Mouse (Mus musculus): ENCODE data around the gene Lrtm1. TPM values are rescaled to one million over a fixed set of nuclear protein-coding genes. Genes with fewer than 3 reads are reported as not detected.

The Lrtm1 gene
- polyA plus RNA-seq, 1 experiment = 0.10 TPM

DNA sequence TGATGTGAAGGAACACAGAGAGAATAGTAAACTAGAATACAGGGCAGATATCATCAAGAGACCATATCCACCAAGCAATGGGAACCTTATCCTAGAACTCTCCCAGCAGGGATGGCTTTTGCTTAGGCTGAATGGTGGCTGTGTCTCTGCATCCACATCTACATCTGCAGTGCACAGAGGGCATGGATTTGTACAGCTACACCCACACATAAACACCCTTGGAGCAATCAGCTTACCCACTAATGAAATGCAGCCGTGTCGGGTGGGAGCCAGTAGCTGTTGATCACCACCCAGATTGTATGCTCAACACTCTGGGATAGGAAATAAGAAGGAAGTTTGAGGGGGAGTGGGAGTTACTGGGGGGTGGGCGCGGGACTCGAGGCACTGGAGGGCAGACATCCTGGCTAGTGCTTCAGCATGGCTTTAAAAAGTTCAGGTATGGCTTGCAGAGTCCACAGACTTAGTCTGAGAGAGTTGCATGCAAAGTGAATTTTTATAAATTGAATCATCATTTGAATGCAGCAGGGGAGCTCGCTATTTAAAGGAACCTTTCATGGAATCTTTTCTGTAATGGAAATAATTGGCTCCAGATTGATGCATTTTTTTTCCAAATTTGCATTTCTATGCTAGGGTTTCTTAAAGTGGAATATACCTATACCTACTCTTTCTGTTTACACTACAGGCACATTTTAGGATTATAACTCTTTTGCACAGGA, 10.5 kb downstream of the Lrtm1 start:
- H3K27ac ChIP-seq (ENCODE audit: insufficient read depth, low read length) = no peak overlapping the region
- H3K4me1 ChIP-seq (ENCODE audit: control insufficient read depth, insufficient read depth, low read length) = no peaks in the 10 kb centered on the region
- H3K4me3 ChIP-seq (ENCODE audit: low read depth, low read length) = no peak overlapping the region
- H3K27me3 ChIP-seq (ENCODE audit: control insufficient read depth, insufficient read depth, low read length, poor library complexity, severe bottlenecking) = no peaks in the 10 kb centered on the region
- H3K36me3 ChIP-seq (ENCODE audit: control insufficient read depth, insufficient read depth, low read length, poor library complexity, severe bottlenecking) = no peaks in the 10 kb centered on the region
- TF ChIP-seq POLR2A (IDR thresholded peaks at IDR 0.05; ENCODE audit: insufficient read depth, low read length) = no peak
- no peak overlapping the region for H3K9ac ChIP-seq (ENCODE audit: low read depth, poor library complexity, severe bottlenecking)
- H3K9me3 ChIP-seq (replicated peaks; ENCODE audit: control insufficient read depth, insufficient read depth, low read length, poor library complexity, severe bottlenecking) = no peaks in the 10 kb centered on the region

DNA sequence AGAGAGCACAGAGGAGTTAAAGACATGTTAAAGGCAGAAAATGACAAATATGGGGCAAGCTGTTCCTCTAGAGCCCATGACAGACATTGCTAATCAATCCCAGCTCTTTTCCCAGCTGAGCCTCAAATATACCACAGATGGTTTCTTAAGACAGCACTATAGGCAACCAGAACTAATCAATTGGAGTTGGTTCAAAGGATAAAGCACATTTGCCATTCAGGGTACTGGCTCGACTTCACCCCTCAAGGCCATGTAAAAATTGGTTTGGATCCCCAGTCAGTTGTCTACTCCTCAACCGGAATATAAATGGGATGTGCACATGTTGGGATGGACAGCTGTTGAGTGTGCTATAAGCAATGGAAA, 11.1 kb downstream of the Lrtm1 start:
- Histone ChIP-seq H3K9me3 (replicated peaks; ENCODE audit: control insufficient read depth, insufficient read depth, low read length, poor library complexity, severe bottlenecking) (no peaks in the 10 kb centered on the region), H3K27ac (ENCODE audit: insufficient read depth, low read length) (no peak overlapping the region), H3K9ac (ENCODE audit: low read depth, poor library complexity, severe bottlenecking) (no peak overlapping the region), H3K4me1 (ENCODE audit: control insufficient read depth, insufficient read depth, low read length) (no peaks in the 10 kb centered on the region), H3K4me3 (ENCODE audit: low read depth, low read length) (no peak overlapping the region), H3K27me3 (ENCODE audit: control insufficient read depth, insufficient read depth, low read length, poor library complexity, severe bottlenecking) (no peaks in the 10 kb centered on the region), H3K36me3 (ENCODE audit: control insufficient read depth, insufficient read depth, low read length, poor library complexity, severe bottlenecking) (no peaks in the 10 kb centered on the region)
- TF ChIP-seq CTCF (IDR thresholded peaks at IDR 0.05; ENCODE audit: low read depth, low read length) (no peak), EP300 (IDR thresholded peaks at IDR 0.05; ENCODE audit: insufficient read depth, low read depth, low read length) (no peak), POLR2A (IDR thresholded peaks at IDR 0.05; ENCODE audit: insufficient read depth, low read length) (no peak)

DNA sequence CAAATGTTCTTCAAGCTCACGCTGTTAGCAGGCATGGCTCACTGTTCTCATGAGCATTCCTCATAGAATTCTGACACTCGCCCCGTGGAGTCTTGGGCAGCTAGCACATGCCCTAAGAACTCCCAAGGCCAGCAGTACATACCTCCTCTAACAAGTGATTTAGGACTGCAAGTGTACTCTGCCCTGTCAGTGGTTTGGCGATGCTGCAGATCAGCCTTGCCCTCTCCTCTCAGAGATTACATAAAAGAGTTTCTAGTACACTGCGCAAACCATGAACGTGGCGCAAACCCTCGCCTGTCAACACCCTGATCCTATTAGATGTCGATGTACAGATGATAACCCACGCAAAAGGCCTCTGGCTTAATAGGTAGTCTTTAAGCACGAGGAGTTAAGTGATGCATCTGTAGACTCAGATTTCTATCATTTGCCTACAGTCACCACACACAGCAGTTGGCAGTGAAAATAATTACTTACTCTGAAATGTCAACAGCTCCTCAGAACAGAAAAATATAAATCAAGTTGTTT, 11.9 kb downstream of the Lrtm1 start:
- TF ChIP-seq EP300 (IDR thresholded peaks at IDR 0.05; ENCODE audit: insufficient read depth, low read depth, low read length) (no peak), CTCF (IDR thresholded peaks at IDR 0.05; ENCODE audit: low read depth, low read length) (no peak), POLR2A (IDR thresholded peaks at IDR 0.05; ENCODE audit: insufficient read depth, low read length) (no peak)
- no peaks in the 10 kb centered on the region for H3K9me3 ChIP-seq (replicated peaks; ENCODE audit: control insufficient read depth, insufficient read depth, low read length, poor library complexity, severe bottlenecking)

DNA sequence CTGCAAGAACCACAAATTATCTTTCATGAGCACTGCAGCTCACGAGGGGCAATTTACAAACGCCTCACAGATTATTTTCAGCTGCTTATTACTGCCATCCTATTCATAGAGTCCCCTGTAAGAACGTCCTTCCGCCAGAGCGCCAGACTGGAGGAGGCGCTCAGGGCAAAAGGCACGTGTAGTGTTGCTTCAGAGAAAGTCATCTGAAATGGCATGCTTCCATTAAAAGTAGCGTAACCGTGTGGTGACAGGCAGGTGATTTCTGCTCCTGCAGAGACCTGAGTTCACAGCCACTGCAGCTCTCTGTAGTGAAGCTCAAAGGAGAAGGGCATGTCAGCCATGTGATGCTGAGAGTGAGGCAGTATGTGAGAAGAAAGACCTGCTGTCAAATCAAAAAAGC, 12.5 kb downstream of the Lrtm1 start:
- Histone ChIP-seq H3K9me3 (replicated peaks; ENCODE audit: control insufficient read depth, insufficient read depth, low read length, poor library complexity, severe bottlenecking) (no peaks in the 10 kb centered on the region), H3K27me3 (ENCODE audit: control insufficient read depth, insufficient read depth, low read length, poor library complexity, severe bottlenecking) (no peaks in the 10 kb centered on the region), H3K4me1 (ENCODE audit: control insufficient read depth, insufficient read depth, low read length) (no peaks in the 10 kb centered on the region), H3K9ac (ENCODE audit: low read depth, poor library complexity, severe bottlenecking) (no peak overlapping the region), H3K27ac (ENCODE audit: insufficient read depth, low read length) (no peak overlapping the region), H3K36me3 (ENCODE audit: control insufficient read depth, insufficient read depth, low read length, poor library complexity, severe bottlenecking) (no peaks in the 10 kb centered on the region), H3K4me3 (ENCODE audit: low read depth, low read length) (no peak overlapping the region)
- TF ChIP-seq CTCF (IDR thresholded peaks at IDR 0.05; ENCODE audit: low read depth, low read length) = no peak
- no peak for TF ChIP-seq EP300 (IDR thresholded peaks at IDR 0.05; ENCODE audit: insufficient read depth, low read depth, low read length)
- TF ChIP-seq POLR2A (IDR thresholded peaks at IDR 0.05; ENCODE audit: insufficient read depth, low read length) = no peak

More for the DNA sequence above, 11.9 kb downstream of the Lrtm1 start:
- no peak overlapping the region for H3K9ac ChIP-seq (ENCODE audit: low read depth, poor library complexity, severe bottlenecking)
- H3K4me1 ChIP-seq (ENCODE audit: control insufficient read depth, insufficient read depth, low read length) = no peaks in the 10 kb centered on the region
- no peak overlapping the region for H3K4me3 ChIP-seq (ENCODE audit: low read depth, low read length)
- no peaks in the 10 kb centered on the region for H3K27me3 ChIP-seq (ENCODE audit: control insufficient read depth, insufficient read depth, low read length, poor library complexity, severe bottlenecking)
- no peak overlapping the region for H3K27ac ChIP-seq (ENCODE audit: insufficient read depth, low read length)
- no peaks in the 10 kb centered on the region for H3K36me3 ChIP-seq (ENCODE audit: control insufficient read depth, insufficient read depth, low read length, poor library complexity, severe bottlenecking)

DNA sequence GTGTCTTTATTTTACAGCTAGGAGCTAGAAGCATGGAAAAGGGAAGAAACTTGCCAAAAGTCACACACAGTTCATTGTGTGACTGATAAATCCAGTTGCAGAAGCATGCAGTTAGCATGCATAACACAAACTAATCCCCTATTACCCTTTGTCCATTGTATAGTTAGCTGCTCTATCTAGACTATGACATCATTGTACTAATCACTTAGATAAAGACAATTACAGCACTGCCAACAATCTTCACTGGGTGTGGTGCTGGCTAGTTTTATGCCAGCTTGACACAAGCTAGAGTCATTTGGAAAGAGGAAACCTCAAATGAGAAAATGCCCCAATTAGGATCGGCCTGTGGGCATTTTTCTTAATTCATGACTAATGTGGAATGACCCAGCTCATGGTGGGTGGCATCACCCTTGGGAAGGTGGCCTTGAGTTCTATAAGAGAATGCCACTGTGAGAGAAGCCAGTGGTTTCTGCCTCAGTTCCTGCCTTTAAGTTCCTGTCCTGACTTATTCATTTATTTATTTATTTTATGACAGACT, 13.9 kb downstream of the Lrtm1 start:
- no peak overlapping the region for H3K9ac ChIP-seq (ENCODE audit: low read depth, poor library complexity, severe bottlenecking)
- H3K27me3 ChIP-seq (ENCODE audit: control insufficient read depth, insufficient read depth, low read length, poor library complexity, severe bottlenecking) = no peaks in the 10 kb centered on the region
- H3K4me1 ChIP-seq (ENCODE audit: control insufficient read depth, insufficient read depth, low read length) = no peaks in the 10 kb centered on the region
- no peaks in the 10 kb centered on the region for H3K9me3 ChIP-seq (replicated peaks; ENCODE audit: control insufficient read depth, insufficient read depth, low read length, poor library complexity, severe bottlenecking)
- H3K27ac ChIP-seq (ENCODE audit: insufficient read depth, low read length) = no peak overlapping the region
- no peak for TF ChIP-seq EP300 (IDR thresholded peaks at IDR 0.05; ENCODE audit: insufficient read depth, low read depth, low read length)
- no peak for TF ChIP-seq CTCF (IDR thresholded peaks at IDR 0.05; ENCODE audit: low read depth, low read length)
- TF ChIP-seq POLR2A (IDR thresholded peaks at IDR 0.05; ENCODE audit: insufficient read depth, low read length) = no peak
- H3K36me3 ChIP-seq (ENCODE audit: control insufficient read depth, insufficient read depth, low read length, poor library complexity, severe bottlenecking) = no peaks in the 10 kb centered on the region
- no peak overlapping the region for H3K4me3 ChIP-seq (ENCODE audit: low read depth, low read length)

DNA sequence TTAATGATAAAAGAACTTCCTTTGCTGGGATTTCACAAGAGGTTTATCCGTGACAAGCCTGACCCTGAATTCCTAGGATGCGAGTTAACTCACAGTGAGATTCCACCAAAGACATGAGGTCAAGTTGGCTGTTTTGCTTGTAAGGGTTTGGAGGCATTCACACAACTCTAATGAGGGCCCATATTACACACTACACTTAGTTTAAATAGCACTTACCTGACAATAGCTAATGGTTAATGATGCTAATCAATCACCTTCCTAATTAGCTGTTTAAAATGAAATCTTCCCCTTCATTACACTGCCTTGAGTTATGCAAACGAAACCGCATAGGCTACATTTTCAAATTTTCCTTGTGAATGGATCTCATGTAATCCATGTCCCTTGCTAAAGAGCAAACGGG, 20.2 kb downstream of the Lrtm1 start:
- Histone ChIP-seq H3K27ac (ENCODE audit: insufficient read depth, low read length) (no peak overlapping the region), H3K9ac (ENCODE audit: low read depth, poor library complexity, severe bottlenecking) (no peak overlapping the region), H3K4me1 (ENCODE audit: control insufficient read depth, insufficient read depth, low read length) (no peaks in the 10 kb centered on the region), H3K9me3 (replicated peaks; ENCODE audit: control insufficient read depth, insufficient read depth, low read length, poor library complexity, severe bottlenecking) (no peaks in the 10 kb centered on the region), H3K27me3 (ENCODE audit: control insufficient read depth, insufficient read depth, low read length, poor library complexity, severe bottlenecking) (no peaks in the 10 kb centered on the region), H3K4me3 (ENCODE audit: low read depth, low read length) (no peak overlapping the region), H3K36me3 (ENCODE audit: control insufficient read depth, insufficient read depth, low read length, poor library complexity, severe bottlenecking) (no peaks in the 10 kb centered on the region)
- no peak for TF ChIP-seq CTCF (IDR thresholded peaks at IDR 0.05; ENCODE audit: low read depth, low read length)
- TF ChIP-seq EP300 (IDR thresholded peaks at IDR 0.05; ENCODE audit: insufficient read depth, low read depth, low read length) = no peak
- TF ChIP-seq POLR2A (IDR thresholded peaks at IDR 0.05; ENCODE audit: insufficient read depth, low read length) = no peak

Data from ES-Bruce4 (cell line).